Mouse (Mus musculus): ENCODE measurements around the gene Amd1. TPM values are rescaled to one million over a fixed set of nuclear protein-coding genes. Genes with fewer than 3 reads are reported as not detected.

Gene Amd1
- polyA plus RNA-seq, 1 experiment = 5.3 TPM

- no peaks in the 10 kb centered on the region for H3K36me3 ChIP-seq (ENCODE audit: control insufficient read depth, insufficient read depth, low read length)
- under 1% methylated on average over 36 of the region's 36 CpGs for WGBS
- H3K27ac ChIP-seq (ENCODE audit: insufficient read depth, low read length) = peak overlapping the region; percentile 17; the same call in 1 of the 2 replicates
- peak overlapping the region; percentile 87 for H3K4me3 ChIP-seq (ENCODE audit: extremely low read depth, insufficient read depth, insufficient read length)
- peak in 1 of 2 experiments; percentile 36 for DNase-seq (ENCODE audit: low read depth in 1 of 2, low spot score in 2 of 2)
- no peak for TF ChIP-seq POLR2A (IDR thresholded peaks at IDR 0.05; ENCODE audit: low read depth, low read length)
- no peak for TF ChIP-seq CTCF (IDR thresholded peaks at IDR 0.05; ENCODE audit: extremely low read depth, insufficient read depth, insufficient read length, insufficient replicate concordance)
- peaks cover 2% of the 10 kb centered on the region for H3K4me1 ChIP-seq (ENCODE audit: control insufficient read depth, insufficient read depth, insufficient read length)
- H3K27me3 ChIP-seq (ENCODE audit: control insufficient read depth, insufficient read depth, low read length) = no peaks in the 10 kb centered on the region
Observed at GRCm38 (mm10) chr10:40300648-40301171, 1.3 kb downstream of the Amd1 start.

GRCm38 (mm10) chr10:40292640-40293039 is 9.3 kb downstream of the Amd1 start:
- TF ChIP-seq CTCF (IDR thresholded peaks at IDR 0.05; ENCODE audit: extremely low read depth, insufficient read depth, insufficient read length, insufficient replicate concordance) (no peak), POLR2A (IDR thresholded peaks at IDR 0.05; ENCODE audit: low read depth, low read length) (no peak)
- H3K4me3 ChIP-seq (ENCODE audit: extremely low read depth, insufficient read depth, insufficient read length) = no peak overlapping the region

GRCm38 (mm10) chr10:40286767-40287166 is 15.2 kb downstream of the Amd1 start:
- Histone ChIP-seq H3K4me1 (ENCODE audit: control insufficient read depth, insufficient read depth, insufficient read length) (no peaks in the 10 kb centered on the region), H3K27me3 (ENCODE audit: control insufficient read depth, insufficient read depth, low read length) (no peaks in the 10 kb centered on the region), H3K27ac (ENCODE audit: insufficient read depth, low read length) (no peak overlapping the region), H3K36me3 (ENCODE audit: control insufficient read depth, insufficient read depth, low read length) (peaks cover 13% of the 10 kb centered on the region), H3K4me3 (ENCODE audit: extremely low read depth, insufficient read depth, insufficient read length) (no peak overlapping the region)
- TF ChIP-seq CTCF (IDR thresholded peaks at IDR 0.05; ENCODE audit: extremely low read depth, insufficient read depth, insufficient read length, insufficient replicate concordance) (no peak), POLR2A (IDR thresholded peaks at IDR 0.05; ENCODE audit: low read depth, low read length) (no peak)
- DNase-seq (ENCODE audit: low read depth in 1 of 2, low spot score in 2 of 2) = no peak
- 23% methylated on average over 1 of the region's 1 CpGs for WGBS

More at GRCm38 (mm10) chr10:40292640-40293039, 9.3 kb downstream of the Amd1 start:
- Histone ChIP-seq H3K27ac (ENCODE audit: insufficient read depth, low read length) (no peak overlapping the region), H3K36me3 (ENCODE audit: control insufficient read depth, insufficient read depth, low read length) (peaks cover 13% of the 10 kb centered on the region), H3K27me3 (ENCODE audit: control insufficient read depth, insufficient read depth, low read length) (no peaks in the 10 kb centered on the region), H3K4me1 (ENCODE audit: control insufficient read depth, insufficient read depth, insufficient read length) (0 out of 2 replicates have a peak, but pooled peaks cover 2% of the 10 kb centered on the region)
- 95% methylated on average over 6 of the region's 6 CpGs for WGBS
- DNase-seq (ENCODE audit: low read depth in 1 of 2, low spot score in 2 of 2) = no peak

- Histone ChIP-seq H3K27me3 (ENCODE audit: control insufficient read depth, insufficient read depth, low read length) (no peaks in the 10 kb centered on the region), H3K4me1 (ENCODE audit: control insufficient read depth, insufficient read depth, insufficient read length) (no peaks in the 10 kb centered on the region), H3K36me3 (ENCODE audit: control insufficient read depth, insufficient read depth, low read length) (peaks cover 8% of the 10 kb centered on the region), H3K27ac (ENCODE audit: insufficient read depth, low read length) (no peak overlapping the region), H3K4me3 (ENCODE audit: extremely low read depth, insufficient read depth, insufficient read length) (no peak overlapping the region)
- TF ChIP-seq POLR2A (IDR thresholded peaks at IDR 0.05; ENCODE audit: low read depth, low read length) (no peak), CTCF (IDR thresholded peaks at IDR 0.05; ENCODE audit: extremely low read depth, insufficient read depth, insufficient read length, insufficient replicate concordance) (no peak)
- 92% methylated on average over 1 of the region's 1 CpGs for WGBS
- DNase-seq (ENCODE audit: low read depth in 1 of 2, low spot score in 2 of 2) = no peak
Observed at GRCm38 (mm10) chr10:40285571-40285970, 16.4 kb downstream of the Amd1 start.

- Histone ChIP-seq H3K27ac (ENCODE audit: insufficient read depth, low read length) (no peak overlapping the region), H3K36me3 (ENCODE audit: control insufficient read depth, insufficient read depth, low read length) (peaks cover 6% of the 10 kb centered on the region), H3K27me3 (ENCODE audit: control insufficient read depth, insufficient read depth, low read length) (no peaks in the 10 kb centered on the region), H3K4me3 (ENCODE audit: extremely low read depth, insufficient read depth, insufficient read length) (no peak overlapping the region), H3K4me1 (ENCODE audit: control insufficient read depth, insufficient read depth, insufficient read length) (no peaks in the 10 kb centered on the region)
- 98% methylated on average over 3 of the region's 3 CpGs for whole genome bisulfite sequencing
- no peak for DNase-seq (ENCODE audit: low read depth in 1 of 2, low spot score in 2 of 2)
- TF ChIP-seq CTCF (IDR thresholded peaks at IDR 0.05; ENCODE audit: extremely low read depth, insufficient read depth, insufficient read length, insufficient replicate concordance) (no peak), POLR2A (IDR thresholded peaks at IDR 0.05; ENCODE audit: low read depth, low read length) (no peak)
Observed at GRCm38 (mm10) chr10:40284997-40285396, 17.0 kb downstream of the Amd1 start.

- Histone ChIP-seq H3K4me3 (ENCODE audit: extremely low read depth, insufficient read depth, insufficient read length) (no peak overlapping the region), H3K27me3 (ENCODE audit: control insufficient read depth, insufficient read depth, low read length) (no peaks in the 10 kb centered on the region), H3K36me3 (ENCODE audit: control insufficient read depth, insufficient read depth, low read length) (peaks cover 3% of the 10 kb centered on the region), H3K4me1 (ENCODE audit: control insufficient read depth, insufficient read depth, insufficient read length) (no peaks in the 10 kb centered on the region), H3K27ac (ENCODE audit: insufficient read depth, low read length) (no peak overlapping the region)
- TF ChIP-seq POLR2A (IDR thresholded peaks at IDR 0.05; ENCODE audit: low read depth, low read length) (no peak), CTCF (IDR thresholded peaks at IDR 0.05; ENCODE audit: extremely low read depth, insufficient read depth, insufficient read length, insufficient replicate concordance) (no peak)
- no peak for DNase-seq (ENCODE audit: low read depth in 1 of 2, low spot score in 2 of 2)
- WGBS = 94% methylated on average over 10 of the region's 10 CpGs
Observed at GRCm38 (mm10) chr10:40284179-40284831, 17.7 kb downstream of the Amd1 start.

GRCm38 (mm10) chr10:40283636-40284035 is 18.4 kb downstream of the Amd1 start:
- no peak overlapping the region for H3K27ac ChIP-seq (ENCODE audit: insufficient read depth, low read length)
- H3K4me3 ChIP-seq (ENCODE audit: extremely low read depth, insufficient read depth, insufficient read length) = no peak overlapping the region
- no peaks in the 10 kb centered on the region for H3K27me3 ChIP-seq (ENCODE audit: control insufficient read depth, insufficient read depth, low read length)
- 97% methylated on average over 9 of the region's 9 CpGs for WGBS
- no peak for TF ChIP-seq POLR2A (IDR thresholded peaks at IDR 0.05; ENCODE audit: low read depth, low read length)
- TF ChIP-seq CTCF (IDR thresholded peaks at IDR 0.05; ENCODE audit: extremely low read depth, insufficient read depth, insufficient read length, insufficient replicate concordance) = no peak
- H3K36me3 ChIP-seq (ENCODE audit: control insufficient read depth, insufficient read depth, low read length) = peaks cover 3% of the 10 kb centered on the region; the same call in 1 of the 2 replicates
- no peaks in the 10 kb centered on the region for H3K4me1 ChIP-seq (ENCODE audit: control insufficient read depth, insufficient read depth, insufficient read length)
- DNase-seq (ENCODE audit: low read depth in 1 of 2, low spot score in 2 of 2) = no peak

Measured in spleen, adult 2 months (tissue).